Mouse (Mus musculus): ENCODE results near the gene Mrpl11.

- no peak for TF ChIP-seq CTCF (IDR thresholded peaks at IDR 0.05; ENCODE audit: low read depth)
- no peak for TF ChIP-seq EP300 (IDR thresholded peaks at IDR 0.05; ENCODE audit: low read depth)
Measured at GRCm38 (mm10) chr19:4942551-4943252, 19.2 kb upstream of the Mrpl11 start, which contains the start of gene Peli3.
